11 mouse cellular contexts compared by ENCODE assay signal in genomic region chr7:79308455-79309030, GRCm38 (mm10). TPM values are rescaled to one million over a fixed set of nuclear protein-coding genes. Genes with fewer than 3 reads are reported as not detected.
DNase-seq lines count a peak whose midpoint lies in the region; ATAC-seq lines count a peak whose summit lies in the region.
"Had no signal": no experiment of that assay in that cellular context is flagged by ENCODE, and none has a peak within 500 bp of the region (broad histone marks: within the 10 kb centered on the region; RNA-seq: fewer than 3 reads in every experiment).

No protein-coding gene starts in this region.

- H3K27ac ChIP-seq in kidney, embryonic 15.5 days: 0 out of 2 replicates have a peak overlapping the region, but pooled peaks have one; percentile 33
- 0 out of 2 replicates have a peak overlapping the region, but pooled peaks have one; percentile 2 for H3K27ac ChIP-seq in hindbrain, embryonic 11.5 days (ENCODE audit: low read depth, low read length)
- peak overlapping the region; percentile 62; the same call in 1 of the 2 replicates for H3K27ac ChIP-seq in midbrain, embryonic 14.5 days (replicated peaks; ENCODE audit: low read depth, low read length)
- H3K27ac ChIP-seq: forebrain, embryonic 15.5 days; limb, embryonic 12.5 days had no signal

- peaks cover 55% of the 10 kb centered on the region for H3K4me1 ChIP-seq in kidney, embryonic 15.5 days
- H3K4me1 ChIP-seq in hindbrain, embryonic 11.5 days (replicated peaks; ENCODE audit: control insufficient read depth, insufficient read depth, low read length): peaks cover 8% of the 10 kb centered on the region
- peaks cover 36% of the 10 kb centered on the region for H3K4me1 ChIP-seq in midbrain, embryonic 14.5 days (ENCODE audit: control insufficient read depth, insufficient read depth, low read length)

- 65% methylated on average over 8 of the region's 8 CpGs for WGBS in kidney, embryonic 15.5 days
- 81% methylated on average over 8 of the region's 8 CpGs for WGBS in hindbrain, embryonic 11.5 days
- 79% methylated on average over 8 of the region's 8 CpGs for WGBS in midbrain, embryonic 14.5 days

- H3K9ac ChIP-seq in kidney, embryonic 15.5 days: no peak overlapping the region
- H3K9ac ChIP-seq in hindbrain, embryonic 11.5 days (ENCODE audit: low read depth, low read length): no peak overlapping the region
- H3K9ac ChIP-seq in midbrain, embryonic 14.5 days (replicated peaks; ENCODE audit: low read length): no peak overlapping the region
- H3K9ac ChIP-seq: forebrain, embryonic 15.5 days; limb, embryonic 12.5 days had no signal

- H3K4me3 ChIP-seq in kidney, embryonic 15.5 days (replicated peaks): no peak overlapping the region
- no peak overlapping the region for H3K4me3 ChIP-seq in hindbrain, embryonic 11.5 days (ENCODE audit: low read depth, low read length)
- H3K4me3 ChIP-seq in midbrain, embryonic 14.5 days (replicated peaks; ENCODE audit: low read depth, low read length): no peak overlapping the region
- H3K4me3 ChIP-seq: forebrain, embryonic 15.5 days; limb, embryonic 12.5 days; megakaryocyte, embryonic 14.5 days had no signal

- H3K4me2 ChIP-seq in kidney, embryonic 15.5 days: no peak overlapping the region
- no peak overlapping the region for H3K4me2 ChIP-seq in hindbrain, embryonic 11.5 days (replicated peaks; ENCODE audit: low read depth, low read length)
- H3K4me2 ChIP-seq in midbrain, embryonic 14.5 days (ENCODE audit: low read length): no peak overlapping the region
- H3K4me2 ChIP-seq: forebrain, embryonic 15.5 days; limb, embryonic 12.5 days had no signal

- H3K27me3 ChIP-seq in kidney, embryonic 15.5 days: no peaks in the 10 kb centered on the region
- H3K27me3 ChIP-seq in hindbrain, embryonic 11.5 days (ENCODE audit: control insufficient read depth, insufficient read depth, low read length): no peaks in the 10 kb centered on the region
- no peaks in the 10 kb centered on the region for H3K27me3 ChIP-seq in midbrain, embryonic 14.5 days (ENCODE audit: control insufficient read depth, insufficient read depth, low read length)
- H3K27me3 ChIP-seq: forebrain, embryonic 15.5 days; limb, embryonic 12.5 days; megakaryocyte, embryonic 14.5 days had no signal

- no peaks in the 10 kb centered on the region for H3K36me3 ChIP-seq in kidney, embryonic 15.5 days
- H3K36me3 ChIP-seq in hindbrain, embryonic 11.5 days (ENCODE audit: control insufficient read depth, insufficient read depth, low read length): no peaks in the 10 kb centered on the region
- no peaks in the 10 kb centered on the region for H3K36me3 ChIP-seq in midbrain, embryonic 14.5 days (ENCODE audit: control insufficient read depth, insufficient read depth, low read length)
- H3K36me3 ChIP-seq: forebrain, embryonic 15.5 days; limb, embryonic 12.5 days had no signal

- ATAC-seq in kidney, embryonic 15.5 days (replicated peaks; ENCODE audit: low FRiP score): no peak
- no peak for ATAC-seq in hindbrain, embryonic 11.5 days (ENCODE audit: low FRiP score)
- no peak for ATAC-seq in midbrain, embryonic 14.5 days (ENCODE audit: low FRiP score, low TSS enrichment)
- ATAC-seq in inflammation-experienced regulatory T-cells, adult 6 months: no peak
- ATAC-seq: forebrain, embryonic 15.5 days had no signal

- no peaks in the 10 kb centered on the region for H3K9me3 ChIP-seq in kidney, embryonic 15.5 days (replicated peaks)
- H3K9me3 ChIP-seq in hindbrain, embryonic 11.5 days (ENCODE audit: control insufficient read depth, low read length): no peaks in the 10 kb centered on the region
- H3K9me3 ChIP-seq in midbrain, embryonic 14.5 days (ENCODE audit: control insufficient read depth, low read length): no peaks in the 10 kb centered on the region
- H3K9me3 ChIP-seq: forebrain, embryonic 15.5 days; megakaryocyte, embryonic 14.5 days had no signal

- peak; percentile 68 to 87 for DNase-seq in adrenal gland, adult (ENCODE audit: inconsistent age in 2 of 2, low spot score in 1 of 2)
- DNase-seq in adrenal gland, adult 18-20 months (ENCODE audit: low spot score in 2 of 2): no peak
- no peak for DNase-seq in kidney, postnatal 25 days
- no peak for DNase-seq in hindbrain, embryonic 11.5 days (ENCODE audit: low spot score)
- no peak for DNase-seq in midbrain, embryonic 14.5 days
- no peak for DNase-seq in urinary bladder, postnatal 4 days (ENCODE audit: low spot score in 2 of 2)

RNA-seq across cellular contexts. Expression of gene Abhd2, which starts 35.5 kb away (rescaled TPM):
- total RNA-seq in adrenal gland, adult 18-20 months (2021): 1,000 to 10,000 TPM; 1,132 to 1,460 TPM
- polyA plus RNA-seq in kidney, embryonic 15.5 days (2015; fragmentation: Nextera tagmentation; extraction: Ambion mirVana): 12.0 and 12.2 TPM in 2 replicates
- polyA plus RNA-seq in hindbrain, embryonic 11.5 days (2014; fragmentation: Nextera tagmentation; extraction: Ambion mirVana): 12.1 and 12.2 TPM in 2 replicates
- polyA plus RNA-seq in midbrain, embryonic 14.5 days (2014; fragmentation: Nextera tagmentation; extraction: Ambion mirVana): 17.8 and 21.5 TPM in 2 replicates
- polyA plus RNA-seq in inflammation-experienced regulatory T-cells, adult 6 months (2017; shearing (Covaris generic)): 10 to 100 TPM; 16.0 to 35.6 (median 29.9) TPM

Comparison
In these comparisons a context has a peak if more than half of its experiments do, and no peak if none do; other contexts are left out.
1. DNase-seq: peak in adrenal gland, adult (2 of 2); none in adrenal gland, adult 18-20 months (0 of 2), kidney, postnatal 25 days (0 of 2), hindbrain, embryonic 11.5 days (single experiment), midbrain, embryonic 14.5 days (single experiment) and urinary bladder, postnatal 4 days (0 of 2).
2. H3K27ac ChIP-seq: peak in every context shown above with its lines; median percentile 62 in midbrain, embryonic 14.5 days; 33 in kidney, embryonic 15.5 days; 2 in hindbrain, embryonic 11.5 days.